Comparison of ENCODE assay signal across 11 mouse cellular contexts in genomic region chr16:44175001-44175400, GRCm38 (mm10). TPM values are rescaled to one million over a fixed set of nuclear protein-coding genes. Genes with fewer than 3 reads are reported as not detected.
A peak's percentile ranks its signal among the peaks of the same experiment; 100 is the strongest.
DNase-seq lines count a peak whose midpoint lies in the region; ATAC-seq and TF ChIP-seq lines count a peak whose summit lies in the region.
"Had no signal": no experiment of that assay in that cellular context is flagged by ENCODE, and none has a peak within 500 bp of the region (broad histone marks: within the 10 kb centered on the region; RNA-seq: fewer than 3 reads in every experiment).

No protein-coding gene starts in this region.

- no peak for DNase-seq in gastrocnemius, adult 2 months
- no peak for DNase-seq in gastrocnemius, postnatal 25 days
- DNase-seq in lung, postnatal 0 days (ENCODE audit: low spot score), result no peak
- no peak for DNase-seq in lung, postnatal 36 days
- no peak for DNase-seq in layer of hippocampus, adult 8-10 months (ENCODE audit: low spot score in 2 of 2)
- DNase-seq in urinary bladder, adult 2 months (ENCODE audit: low spot score), result no peak
- DNase-seq: cerebellum, adult 9-10 months; heart, adult 2 months had no signal

- H3K27ac ChIP-seq in gastrocnemius, adult 2 months, result peak overlapping the region; percentile 99
- H3K27ac ChIP-seq in lung, postnatal 0 days (ENCODE audit: low read length), result no peak overlapping the region
- H3K27ac ChIP-seq in kidney, embryonic 16.5 days (ENCODE audit: low read length), result 0 out of 2 replicates have a peak overlapping the region, but pooled peaks have one; percentile 7
- H3K27ac ChIP-seq in stomach, embryonic 14.5 days (ENCODE audit: low read length), result no peak overlapping the region
- H3K27ac ChIP-seq: heart, adult 2 months had no signal

- intact Hi-C loops in gastrocnemius, adult 2 months (cut with DNase I), result no loop called here

- peak overlapping the region; percentile 98 for H3K4me3 ChIP-seq in gastrocnemius, adult 2 months
- no peak overlapping the region for H3K4me3 ChIP-seq in lung, postnatal 0 days (ENCODE audit: low read depth, low read length)
- H3K4me3 ChIP-seq in kidney, embryonic 16.5 days (ENCODE audit: low read length), result no peak overlapping the region
- H3K4me3 ChIP-seq in stomach, embryonic 14.5 days (ENCODE audit: low read depth, low read length), result no peak overlapping the region

- TF ChIP-seq CTCF in gastrocnemius, adult 2 months (IDR thresholded peaks at IDR 0.05), result no peak
- no peak for TF ChIP-seq CTCF in lung, postnatal 0 days (IDR thresholded peaks at IDR 0.05)

- H3K4me1 ChIP-seq in lung, postnatal 0 days (ENCODE audit: insufficient read depth, low read depth, low read length), result peaks cover 12% of the 10 kb centered on the region
- H3K4me1 ChIP-seq in kidney, embryonic 16.5 days (ENCODE audit: insufficient read depth, low read length), result peaks cover 17% of the 10 kb centered on the region
- H3K4me1 ChIP-seq in stomach, embryonic 14.5 days (ENCODE audit: control insufficient read depth, insufficient read depth, low read length), result peaks cover 13% of the 10 kb centered on the region; the same call in 1 of the 2 replicates

- no peak overlapping the region for H3K4me2 ChIP-seq in lung, postnatal 0 days (replicated peaks; ENCODE audit: low read depth, low read length)
- no peak overlapping the region for H3K4me2 ChIP-seq in kidney, embryonic 16.5 days (replicated peaks; ENCODE audit: low read depth, low read length)
- 0 out of 2 replicates have a peak overlapping the region, but pooled peaks have one; percentile 66 for H3K4me2 ChIP-seq in stomach, embryonic 14.5 days (replicated peaks; ENCODE audit: low read depth, low read length)

- 0 out of 2 replicates have a peak overlapping the region, but pooled peaks have one; percentile 12 for H3K9ac ChIP-seq in lung, postnatal 0 days (replicated peaks; ENCODE audit: low read depth)
- no peak overlapping the region for H3K9ac ChIP-seq in kidney, embryonic 16.5 days (replicated peaks; ENCODE audit: low read length)
- H3K9ac ChIP-seq in stomach, embryonic 14.5 days (replicated peaks; ENCODE audit: low read depth, low read length), result no peak overlapping the region

- ATAC-seq in lung, postnatal 0 days, result no peak
- ATAC-seq in kidney, embryonic 16.5 days (ENCODE audit: low FRiP score, low TSS enrichment), result no peak
- no peak for ATAC-seq in stomach, embryonic 14.5 days (ENCODE audit: insufficient number of reproducible peaks, insufficient read depth, low FRiP score, low read depth)

- H3K27me3 ChIP-seq in lung, postnatal 0 days (replicated peaks; ENCODE audit: insufficient read depth, low read length), result no peaks in the 10 kb centered on the region
- no peaks in the 10 kb centered on the region for H3K27me3 ChIP-seq in kidney, embryonic 16.5 days (ENCODE audit: insufficient read depth, low read length)
- no peaks in the 10 kb centered on the region for H3K27me3 ChIP-seq in stomach, embryonic 14.5 days (ENCODE audit: control insufficient read depth, insufficient read depth, low read length)
- H3K27me3 ChIP-seq: limb, embryonic 15.5 days had no signal

- H3K9me3 ChIP-seq in lung, postnatal 0 days (ENCODE audit: low read length), result no peaks in the 10 kb centered on the region
- H3K9me3 ChIP-seq in kidney, embryonic 16.5 days (ENCODE audit: low read length), result no peaks in the 10 kb centered on the region
- no peaks in the 10 kb centered on the region for H3K9me3 ChIP-seq in stomach, embryonic 14.5 days (ENCODE audit: control insufficient read depth, low read depth, low read length)
- H3K9me3 ChIP-seq: limb, embryonic 15.5 days had no signal

- WGBS in lung, postnatal 0 days, result 60% methylated on average over 1 of the region's 1 CpGs
- whole genome bisulfite sequencing in kidney, embryonic 16.5 days, result 48% methylated on average over 1 of the region's 1 CpGs
- WGBS in stomach, embryonic 14.5 days, result 63% methylated on average over 1 of the region's 1 CpGs

- H3K36me3 ChIP-seq in lung, postnatal 0 days (ENCODE audit: insufficient read depth, low read length), result no peaks in the 10 kb centered on the region
- H3K36me3 ChIP-seq in kidney, embryonic 16.5 days (ENCODE audit: insufficient read depth, low read length), result no peaks in the 10 kb centered on the region
- H3K36me3 ChIP-seq in stomach, embryonic 14.5 days (ENCODE audit: control insufficient read depth, insufficient read depth, low read length), result no peaks in the 10 kb centered on the region

- no peak for TF ChIP-seq EP300 in lung, postnatal 0 days (IDR thresholded peaks at IDR 0.05)

RNA-seq across cellular contexts. Expression of gene Usf3, which starts 2.0 kb away (rescaled TPM):
- total RNA-seq in gastrocnemius, adult 2 months (2021), result 10 to 100 TPM; 41.6 to 47.9 TPM
- total RNA-seq in gastrocnemius, postnatal 25 days (2021), result 10 to 100 TPM; 24.3 to 36.1 TPM
- polyA plus RNA-seq in lung, postnatal 0 days (2015; fragmentation: Nextera tagmentation; extraction: Ambion mirVana), result 2.4 and 2.5 TPM in 2 replicates
- polyA plus RNA-seq in kidney, embryonic 16.5 days (2015; fragmentation: Nextera tagmentation; extraction: Ambion mirVana), result 3.0 and 3.5 TPM in 2 replicates
- polyA plus RNA-seq in stomach, embryonic 14.5 days (2014; fragmentation: Nextera tagmentation; extraction: Ambion mirVana), result 7.0 and 7.8 TPM in 2 replicates
- total RNA-seq in layer of hippocampus, adult 8-10 months (2022), result 10 to 100 TPM; 35.0 to 41.0 (median 37.8) TPM
- polyA plus RNA-seq in urinary bladder, adult 2 months (2012; rRNA removed), result 8.6 and 10.7 TPM in 2 replicates

RNA-seq across cellular contexts. Expression of gene Naa50, which starts 35.4 kb away (rescaled TPM):
- total RNA-seq in gastrocnemius, adult 2 months (2021), result 100 to 1,000 TPM; 181 to 195 TPM
- 100 to 1,000 TPM; 138 to 160 TPM for total RNA-seq in gastrocnemius, postnatal 25 days (2021)
- 30.0 and 34.7 TPM in 2 replicates for polyA plus RNA-seq in lung, postnatal 0 days (2015; fragmentation: Nextera tagmentation; extraction: Ambion mirVana)
- polyA plus RNA-seq in kidney, embryonic 16.5 days (2015; fragmentation: Nextera tagmentation; extraction: Ambion mirVana), result 102 and 106 TPM in 2 replicates
- polyA plus RNA-seq in stomach, embryonic 14.5 days (2014; fragmentation: Nextera tagmentation; extraction: Ambion mirVana), result 58.6 and 60.1 TPM in 2 replicates
- total RNA-seq in layer of hippocampus, adult 8-10 months (2022), result 10 to 100 TPM; 59.0 to 71.1 (median 64.7) TPM
- polyA plus RNA-seq in urinary bladder, adult 2 months (2012; rRNA removed), result 20.7 and 31.9 TPM in 2 replicates

RNA-seq across cellular contexts. Expression of gene Atp6v1a, which starts 35.5 kb away (rescaled TPM):
- total RNA-seq in gastrocnemius, adult 2 months (2021), result 10 to 100 TPM; 17.0 to 20.1 TPM
- total RNA-seq in gastrocnemius, postnatal 25 days (2021), result 10 to 100 TPM; 19.5 to 22.4 TPM
- 77.7 and 87.3 TPM in 2 replicates for polyA plus RNA-seq in lung, postnatal 0 days (2015; fragmentation: Nextera tagmentation; extraction: Ambion mirVana)
- 116 and 123 TPM in 2 replicates for polyA plus RNA-seq in kidney, embryonic 16.5 days (2015; fragmentation: Nextera tagmentation; extraction: Ambion mirVana)
- 62.7 and 64.3 TPM in 2 replicates for polyA plus RNA-seq in stomach, embryonic 14.5 days (2014; fragmentation: Nextera tagmentation; extraction: Ambion mirVana)
- 100 to 1,000 TPM; 529 to 603 (median 565) TPM for total RNA-seq in layer of hippocampus, adult 8-10 months (2022)
- polyA plus RNA-seq in urinary bladder, adult 2 months (2012; rRNA removed), result 38.7 and 40.5 TPM in 2 replicates

Comparison
In these comparisons a context has a peak if more than half of its experiments do, and no peak if none do; other contexts are left out.
1. H3K27ac ChIP-seq: peak in gastrocnemius, adult 2 months (single experiment) and kidney, embryonic 16.5 days (single experiment); none in lung, postnatal 0 days (single experiment) and stomach, embryonic 14.5 days (single experiment).